Mouse (Mus musculus) cerebral cortex, adult 2 months (tissue): ENCODE data around the gene Tm4sf5.

Experiments
- WGBS: fragments of 180-500 bp; shearing (Covaris S2); methylation state at CpG from one replicate; pipeline ENCODE4 v1.1.7; 2018; 5-methylcytosine and 5-hydroxymethylcytosine counted together

Gene Tm4sf5

GRCm38 (mm10) chr11:70551526-70551925 lies 46.5 kb downstream of the Tm4sf5 start:
- WGBS = 90% methylated on average over 8 of the region's 8 CpGs

GRCm38 (mm10) chr11:70553940-70554339 lies 48.9 kb downstream of the Tm4sf5 start:
- WGBS = 64% methylated on average over 7 of the region's 7 CpGs

- WGBS = 95% methylated on average over 9 of the region's 9 CpGs
Observed at GRCm38 (mm10) chr11:70557545-70557944, 52.5 kb downstream of the Tm4sf5 start.
